Mouse (Mus musculus) neural tube, embryonic 14.5 days (tissue): ENCODE results near the gene Pgam5. TPM values are rescaled to one million over a fixed set of nuclear protein-coding genes. Genes with fewer than 3 reads are reported as not detected.

ENCODE experiments used
- ATAC-seq: fragments of 200-750 bp; cut with Nextera tagmentation; 2 replicates; pipeline ENCODE4 v1.8.0; 2017; ENCODE audit warnings: low read depth, mild to moderate bottlenecking, moderate TSS enrichment, moderate library complexity
- H3K27ac ChIP-seq: fragments of 300-500 bp; sonication (generic); 2 replicates; pipeline ENCODE4 v1.5.1; 2014; ENCODE audit warnings: low read depth, mild to moderate bottlenecking, control low read depth, low read length, moderate library complexity, mixed read lengths
- H3K27me3 ChIP-seq: fragments of 300-500 bp; sonication (generic); 2 replicates; pipeline ENCODE4 v1.6.1; 2014; ENCODE audit warnings: low read length; ENCODE audit not compliant: control insufficient read depth, insufficient read depth
- H3K36me3 ChIP-seq: fragments of 300-500 bp; sonication (generic); 2 replicates; pipeline ENCODE4 v1.6.1; 2014; ENCODE audit warnings: low read length, mixed read lengths; ENCODE audit not compliant: control insufficient read depth, insufficient read depth
- H3K4me1 ChIP-seq: fragments of 300-500 bp; sonication (generic); 2 replicates; pipeline ENCODE4 v1.6.1; 2014; ENCODE audit warnings: low read length; ENCODE audit not compliant: control insufficient read depth, insufficient read depth
- H3K4me2 ChIP-seq: fragments of 300-500 bp; sonication (generic); 2 replicates; pipeline ENCODE4 v1.6.1; 2014; ENCODE audit warnings: mild to moderate bottlenecking, low read depth, low read length, control low read depth
- H3K4me3 ChIP-seq: fragments of 300-500 bp; sonication (generic); 2 replicates; pipeline ENCODE4 v1.5.1; 2014; ENCODE audit warnings: low read depth, low read length, control low read depth, mixed read lengths
- H3K9ac ChIP-seq: fragments of 300-500 bp; sonication (generic); replicated peaks from 2 replicates; pipeline ENCODE4 v1.6.1; 2014; ENCODE audit warnings: low read depth, mild to moderate bottlenecking, control low read depth, low read length, mixed read lengths
- H3K9me3 ChIP-seq: fragments of 300-500 bp; sonication (generic); 2 replicates; pipeline ENCODE4 v1.6.1; 2016; ENCODE audit warnings: low read length; ENCODE audit not compliant: control insufficient read depth
- WGBS: fragments of 180-500 bp; shearing (Covaris S2); extraction: QIAGEN DNeasy Blood & Tissue Kit; methylation state at CpG from one replicate; pipeline ENCODE4 v1.1.7; 2014; 5-methylcytosine and 5-hydroxymethylcytosine counted together
- polyA plus RNA-seq: library from polyadenylated mRNA; unstranded; fragments of >200 nt; fragmentation: Nextera tagmentation; extraction: Ambion mirVana; gene quantifications from 2 replicates; pipeline ENCODE4 v1.2.1, GENCODE M21; 2014

Pgam5 gene
- polyA plus RNA-seq, 1 experiment from 2014 or later = 113 TPM

- ATAC-seq = no peak
- peaks cover 59% of the 10 kb centered on the region for H3K36me3 ChIP-seq
- H3K9ac ChIP-seq = no peak overlapping the region
- no peaks in the 10 kb centered on the region for H3K4me1 ChIP-seq
- 98% methylated on average over 4 of the region's 4 CpGs for WGBS
- H3K27ac ChIP-seq = no peak overlapping the region
- H3K4me2 ChIP-seq = no peak overlapping the region
- no peaks in the 10 kb centered on the region for H3K27me3 ChIP-seq
- no peak overlapping the region for H3K4me3 ChIP-seq
- no peaks in the 10 kb centered on the region for H3K9me3 ChIP-seq
Measured at GRCm38 (mm10) chr5:110220331-110220730, 49.4 kb downstream of the Pgam5 start.

GRCm38 (mm10) chr5:110216780-110217179 lies 52.9 kb downstream of the Pgam5 start:
- H3K4me2 ChIP-seq = no peak overlapping the region
- 93% methylated on average over 3 of the region's 3 CpGs for WGBS

GRCm38 (mm10) chr5:110211312-110211711 lies 58.4 kb downstream of the Pgam5 start:
- H3K36me3 ChIP-seq = peaks cover 76% of the 10 kb centered on the region
- no peaks in the 10 kb centered on the region for H3K4me1 ChIP-seq
- H3K9me3 ChIP-seq = no peaks in the 10 kb centered on the region
- no peak overlapping the region for H3K27ac ChIP-seq
- 92% methylated on average over 2 of the region's 2 CpGs for WGBS
- H3K27me3 ChIP-seq = no peaks in the 10 kb centered on the region
- no peak overlapping the region for H3K9ac ChIP-seq
- ATAC-seq = no peak
- H3K4me2 ChIP-seq = no peak overlapping the region
- H3K4me3 ChIP-seq = no peak overlapping the region

More at GRCm38 (mm10) chr5:110216780-110217179, 52.9 kb downstream of the Pgam5 start:
- Histone ChIP-seq H3K4me3 (no peak overlapping the region), H3K27me3 (no peaks in the 10 kb centered on the region), H3K27ac (no peak overlapping the region), H3K9ac (no peak overlapping the region), H3K36me3 (peaks cover 66% of the 10 kb centered on the region), H3K4me1 (no peaks in the 10 kb centered on the region), H3K9me3 (no peaks in the 10 kb centered on the region)
- ATAC-seq = no peak

Other genes with a start within 250 kb of the Pgam5 start
- gene Gm17655, start 197.4 kb downstream of the Pgam5 start, polyA plus RNA-seq = 5.3 and 7.5 TPM in 2 replicates
- gene Gm35315, start 175.5 kb downstream of the Pgam5 start, polyA plus RNA-seq = 0.33 and 0.50 TPM in 2 replicates
- 2.0 and 2.7 TPM in 2 replicates for gene Plcxd1, start 169.9 kb downstream of the Pgam5 start, polyA plus RNA-seq
- gene Gtpbp6, start 161.7 kb downstream of the Pgam5 start, polyA plus RNA-seq = 57.3 and 61.5 TPM in 2 replicates
- gene Zfp605, start 159.8 kb downstream of the Pgam5 start, polyA plus RNA-seq = 12.2 and 17.1 TPM in 2 replicates
- 101 and 108 TPM in 2 replicates for gene Chfr, start 134.1 kb downstream of the Pgam5 start, polyA plus RNA-seq
- 30.4 and 31.5 TPM in 2 replicates for gene Golga3, start 93.2 kb downstream of the Pgam5 start, polyA plus RNA-seq
- 30.4 and 33.8 TPM in 2 replicates for gene Ankle2, start 38.9 kb downstream of the Pgam5 start, polyA plus RNA-seq
- 10.0 and 11.9 TPM in 2 replicates for gene Pxmp2, start 16.3 kb upstream of the Pgam5 start, polyA plus RNA-seq
- gene Pole, start 16.4 kb upstream of the Pgam5 start, polyA plus RNA-seq = 5.9 and 8.2 TPM in 2 replicates
- 9.0 and 10.0 TPM in 2 replicates for gene P2rx2, start 73.3 kb upstream of the Pgam5 start, polyA plus RNA-seq
- not detected in 2 replicates for gene Lrcol1, start 74.8 kb upstream of the Pgam5 start, polyA plus RNA-seq
- gene Fbrsl1, start 178.6 kb upstream of the Pgam5 start, polyA plus RNA-seq = 21.2 and 23.5 TPM in 2 replicates